Mouse (Mus musculus): ENCODE data around the gene Mypn.

DNA sequence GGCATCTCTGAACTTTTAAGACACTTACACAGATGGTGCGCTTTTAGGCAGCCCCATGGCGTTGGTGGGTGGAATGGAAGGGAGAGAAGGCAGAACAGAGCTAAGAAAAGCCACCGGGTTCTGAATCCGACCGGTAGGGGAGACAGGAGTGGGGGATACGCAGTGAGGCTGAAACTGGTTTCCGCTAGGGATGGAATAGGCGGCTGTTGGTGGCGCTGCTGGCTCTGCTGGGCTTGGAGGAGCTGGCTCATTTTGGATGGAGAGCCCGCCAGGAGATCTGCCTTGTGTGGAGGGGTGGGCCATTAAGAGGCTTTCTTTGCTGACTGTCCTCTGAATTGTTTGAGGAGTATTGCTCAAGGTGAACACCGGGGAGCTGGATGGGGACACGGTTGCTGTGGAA, 68.1 kb downstream of the Mypn start:
- TF ChIP-seq POLR2A (IDR thresholded peaks at IDR 0.05; ENCODE audit: insufficient read length, low read depth) (no peak), MYOG (IDR thresholded peaks at IDR 0.05; ENCODE audit: control insufficient read depth in 1 of 3, insufficient read depth in 1 of 3, insufficient read length in 2 of 3, low read depth in 2 of 3) (no peak), E2F4 (IDR thresholded peaks at IDR 0.05; ENCODE audit: insufficient read depth) (no peak), CEBPB (IDR thresholded peaks at IDR 0.05; ENCODE audit: insufficient read depth, poor library complexity, severe bottlenecking) (no peak), TCF12 (IDR thresholded peaks at IDR 0.05; ENCODE audit: insufficient read depth, poor library complexity, severe bottlenecking) (no peak), MYOD1 (IDR thresholded peaks at IDR 0.05; ENCODE audit: control insufficient read depth in 1 of 3, insufficient read length in 2 of 3, low read depth in 2 of 3) (no peak), USF1 (IDR thresholded peaks at IDR 0.05; ENCODE audit: low read depth) (no peak)

All from myocyte (in vitro differentiated cells).